Mouse (Mus musculus) bone marrow macrophage, adult 2 months (primary cell): ENCODE data around the gene Tmem135.

Source experiments
- CTCF ChIP-seq: IDR thresholded peaks from 2 replicates; pipeline ENCODE4 v1.5.1; 2012; ENCODE audit warnings: low read depth, mild to moderate bottlenecking, low read length, moderate library complexity
- POLR2A ChIP-seq: IDR thresholded peaks from 2 replicates; pipeline ENCODE4 v1.6.1; 2012; ENCODE audit warnings: mild to moderate bottlenecking, low read depth, low read length, borderline replicate concordance

DNA sequence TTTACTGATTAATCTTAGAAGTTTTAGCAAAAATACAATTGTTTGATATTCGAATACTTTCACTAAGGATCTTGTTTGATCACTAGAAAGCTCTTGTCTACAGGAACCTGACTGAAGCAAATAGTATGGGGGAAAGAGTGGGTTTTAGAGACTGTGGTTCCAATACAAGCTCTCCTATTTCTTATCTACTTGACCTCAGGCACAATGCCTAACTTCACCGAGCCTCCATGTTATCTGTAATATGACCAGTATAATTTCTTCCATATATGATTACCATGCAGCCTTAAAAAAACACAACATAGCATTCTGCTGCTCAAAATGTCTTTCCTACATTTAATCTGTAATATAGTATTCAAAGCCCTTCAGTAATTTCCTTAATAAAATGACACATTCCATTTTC is 161.9 kb downstream of the Tmem135 start:
- no peak for TF ChIP-seq POLR2A
- no peak for TF ChIP-seq CTCF
